Mouse (Mus musculus): Measurements from ENCODE around the gene Nap1l4.

- TF ChIP-seq CTCF (IDR thresholded peaks at IDR 0.05; ENCODE audit: low read depth) (no peak), EP300 (IDR thresholded peaks at IDR 0.05; ENCODE audit: low read depth) (no peak)
These were observed 83.9 kb downstream of the Nap1l4 start for GRCm38 (mm10) chr7:143464811-143465560.
